Mouse (Mus musculus) gonadal fat pad, adult 2 months (tissue): ENCODE measurements around the gene Rtf1. TPM values are rescaled to one million over a fixed set of nuclear protein-coding genes. Genes with fewer than 3 reads are reported as not detected.
"Not testable (repeated sequence)": the region's sequence is repeated elsewhere in the genome, so short reads cannot be mapped to it uniquely, and the experiment has no call there.

Experiments used
- DNase-seq: peaks from one replicate; pipeline ENCODE4 v3.0.0-alpha.2; 2012; ENCODE audit warnings: low read depth
- polyA plus RNA-seq: library from polyadenylated mRNA; depleted of rRNA; stranded (reverse); fragments of >200 nt; gene quantifications from 2 replicates; pipeline ENCODE4 v1.2.3, GENCODE M21; 2012; rRNA removed

Gene Rtf1
- polyA plus RNA-seq, result 7.8 and 10.0 TPM in 2 replicates

DNA sequence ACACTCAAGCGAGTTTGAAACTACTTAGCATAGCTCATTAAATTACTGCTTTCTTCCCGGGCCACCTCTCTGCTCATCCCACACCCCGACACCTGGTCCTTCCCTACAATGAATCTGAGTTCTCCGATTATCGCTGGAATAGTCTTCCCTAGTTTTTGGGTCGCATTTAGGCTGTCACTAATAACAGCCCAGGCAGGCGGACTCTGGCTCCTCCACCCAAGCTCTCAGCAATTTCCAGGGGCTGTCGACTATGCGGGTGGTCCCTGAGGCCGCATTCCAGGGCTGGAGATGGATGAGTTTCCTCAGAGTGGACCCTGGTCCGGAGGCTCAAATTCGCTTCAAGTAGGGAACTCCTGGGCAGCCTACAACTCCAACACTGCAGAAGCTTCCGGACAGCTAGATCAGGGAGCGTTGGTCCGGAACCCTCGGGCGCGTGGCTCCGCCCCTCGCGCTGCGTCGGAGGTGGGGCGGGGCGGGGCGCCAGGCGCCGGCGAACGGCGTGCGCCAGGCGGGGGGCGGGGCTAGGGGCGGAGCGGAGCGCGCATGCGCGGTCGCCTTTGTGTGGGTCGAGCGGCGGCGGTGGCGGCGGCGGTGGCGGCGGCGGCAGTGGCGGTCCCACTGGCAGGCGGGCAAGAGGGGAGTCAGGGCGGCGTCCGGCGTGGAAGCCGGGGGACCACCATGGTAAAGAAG is at the start of gene Rtf1:
Gene Rtf1, plus strand, starts transcription at position 544 of the 690 bp plus-strand sequence.
- no peak for DNase-seq

DNA sequence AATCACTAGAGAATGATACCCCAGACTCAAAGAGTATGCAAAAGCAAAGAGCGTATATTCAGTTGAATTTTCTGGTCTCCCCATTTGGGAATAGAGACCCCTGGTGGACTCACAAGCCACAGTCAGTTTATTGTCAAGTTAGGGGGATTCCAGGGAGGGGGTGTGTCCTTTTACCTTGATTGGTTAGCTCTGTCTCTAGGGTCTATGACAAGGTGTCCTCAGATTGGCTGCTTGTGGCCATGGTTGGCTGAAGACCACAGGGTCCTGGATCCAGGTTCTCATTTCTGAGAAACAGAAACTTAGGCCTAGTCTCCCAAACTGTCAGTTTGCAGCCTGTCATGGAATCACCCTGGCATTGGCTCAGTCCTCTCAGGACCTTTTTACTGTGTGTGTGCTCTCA is 38.1 kb upstream of the Rtf1 start:
- no peak for DNase-seq

DNA sequence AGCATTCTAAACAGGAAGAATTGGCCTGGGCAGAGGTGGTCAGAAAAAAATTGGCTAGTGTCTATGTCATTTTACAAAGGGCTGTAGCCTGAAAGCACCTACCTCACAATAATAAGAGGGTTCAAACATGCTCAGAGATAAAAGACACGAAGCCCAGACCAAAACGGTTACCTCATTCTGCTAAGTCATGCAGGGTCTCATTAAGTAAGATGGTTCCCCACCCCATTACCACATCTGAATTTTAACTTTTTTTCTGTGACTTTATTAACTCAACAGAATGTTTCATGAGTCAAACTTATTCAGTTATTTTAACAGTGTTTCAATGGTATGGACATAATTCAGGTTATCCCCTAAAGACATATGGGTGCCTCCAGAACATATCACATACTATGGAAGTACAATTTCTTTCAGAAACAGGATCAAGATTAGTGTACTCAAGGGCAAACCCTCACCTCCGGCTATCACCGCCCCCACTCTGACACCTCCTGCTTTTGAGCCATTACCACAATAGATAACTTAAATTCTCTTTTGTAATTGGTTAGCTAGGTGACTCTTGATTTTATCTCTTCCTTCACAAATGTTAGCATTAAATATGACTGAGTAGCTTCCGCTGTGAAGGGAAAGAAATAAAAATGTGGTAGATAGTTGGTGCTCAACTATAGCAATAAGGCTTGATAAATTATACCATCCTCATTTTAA is 33.5 kb upstream of the Rtf1 start:
- DNase-seq, result no peak

DNA sequence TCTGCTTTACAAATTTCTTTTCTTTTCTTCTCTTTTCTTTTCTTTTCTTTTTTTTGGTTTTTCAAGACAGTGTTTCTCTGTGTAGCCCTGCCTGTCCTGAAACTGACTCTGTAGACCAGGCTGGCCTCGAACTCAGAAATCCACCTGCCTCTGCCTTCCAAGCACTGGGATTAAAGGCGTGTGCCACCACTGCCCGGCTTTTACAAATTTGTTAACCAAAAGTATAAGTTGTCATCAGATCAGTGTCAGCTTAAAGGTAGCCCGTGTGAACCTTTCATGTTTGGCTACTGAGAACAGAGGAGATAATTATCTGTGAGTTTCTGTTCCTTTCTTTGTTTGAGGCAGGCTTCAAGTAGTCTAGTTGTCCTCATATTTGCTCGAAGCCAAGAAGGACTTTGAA is 30.6 kb upstream of the Rtf1 start:
- DNase-seq, result no peak

DNA sequence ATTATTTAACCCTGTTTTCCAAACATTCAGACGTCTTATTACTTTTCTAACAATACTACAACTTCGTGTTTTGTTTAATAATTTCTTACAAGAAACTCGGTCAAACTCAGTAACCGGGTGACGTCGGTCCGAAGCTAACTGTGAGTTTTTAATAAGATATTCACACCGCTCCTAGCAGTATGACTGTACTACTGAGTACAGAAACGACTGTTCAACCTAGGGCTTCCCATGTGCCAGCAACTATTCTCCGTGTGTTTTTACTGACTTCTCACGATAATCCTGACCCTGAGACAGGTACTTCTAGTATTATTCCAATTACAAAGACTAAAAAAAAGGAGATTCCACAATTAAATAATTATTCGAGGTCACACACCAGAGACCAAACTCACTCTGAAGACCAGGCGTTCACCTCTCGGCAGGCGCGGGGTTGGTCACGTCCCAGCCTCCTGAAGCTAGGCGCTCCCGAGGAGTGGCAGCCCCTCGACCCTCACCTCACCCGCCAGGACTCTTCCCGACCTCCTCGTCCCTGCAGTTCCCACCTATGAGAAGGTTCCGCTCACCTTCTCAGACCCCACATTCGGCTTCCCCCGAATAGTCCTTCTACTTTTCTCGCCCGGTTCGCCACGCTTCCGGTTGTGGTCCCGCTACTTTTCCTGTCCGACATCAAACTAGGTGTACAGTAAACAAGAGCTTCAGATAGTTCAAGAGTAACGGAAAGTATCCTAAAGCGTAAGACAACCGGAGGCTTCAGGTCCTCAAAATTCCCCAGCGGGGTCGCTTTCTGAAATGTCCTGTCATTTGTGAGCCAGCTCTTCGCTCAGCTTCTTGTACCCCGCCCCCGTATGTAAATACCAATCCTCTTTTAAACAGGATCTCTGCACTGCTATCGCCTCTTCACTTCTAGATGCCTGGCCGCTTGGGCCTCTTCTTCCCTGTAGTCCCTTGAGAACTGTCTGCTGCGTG is 12.4 kb upstream of the Rtf1 start, which contains the start of gene Ndufaf1:
Gene Ndufaf1, minus strand, starts transcription at position 608 of the 963 bp plus-strand sequence.
- DNase-seq, result no peak

DNA sequence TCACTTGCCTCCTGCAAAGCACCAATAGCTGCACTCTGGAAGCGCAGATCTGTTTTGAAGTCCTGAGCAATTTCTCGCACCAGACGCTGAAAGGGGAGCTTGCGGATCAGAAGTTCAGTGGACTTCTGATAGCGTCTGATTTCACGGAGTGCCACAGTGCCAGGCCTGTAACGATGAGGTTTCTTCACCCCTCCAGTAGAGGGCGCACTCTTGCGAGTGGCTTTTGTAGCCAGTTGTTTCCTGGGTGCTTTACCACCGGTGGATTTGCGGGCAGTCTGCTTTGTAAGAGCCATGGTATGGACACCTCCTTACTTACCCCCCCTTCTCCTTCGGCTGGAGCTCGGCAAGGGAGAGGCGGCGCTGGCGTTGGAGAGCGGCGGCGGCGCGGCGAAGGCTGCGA is 9.1 kb upstream of the Rtf1 start:
- DNase-seq, result not testable (repeated sequence)

DNA sequence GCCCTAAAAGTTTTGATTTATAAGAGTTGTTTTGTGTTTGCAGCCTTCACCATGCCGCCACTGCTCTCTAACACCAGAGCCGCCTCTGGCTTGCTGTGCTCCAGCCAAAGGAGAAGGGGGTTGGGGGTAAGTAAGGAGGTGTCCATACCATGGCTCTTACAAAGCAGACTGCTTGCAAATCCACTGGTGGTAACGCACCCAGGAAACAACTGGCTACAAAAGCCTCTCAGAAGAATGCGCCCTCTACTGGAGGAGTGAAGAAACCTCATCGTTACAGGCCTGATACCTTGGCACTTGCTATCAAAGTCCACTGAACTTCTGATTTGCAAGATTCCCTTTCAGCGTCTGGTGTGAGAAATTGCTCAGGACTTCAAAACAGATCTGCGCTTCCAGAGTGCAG is 5.9 kb upstream of the Rtf1 start:
- DNase-seq, result no peak

DNA sequence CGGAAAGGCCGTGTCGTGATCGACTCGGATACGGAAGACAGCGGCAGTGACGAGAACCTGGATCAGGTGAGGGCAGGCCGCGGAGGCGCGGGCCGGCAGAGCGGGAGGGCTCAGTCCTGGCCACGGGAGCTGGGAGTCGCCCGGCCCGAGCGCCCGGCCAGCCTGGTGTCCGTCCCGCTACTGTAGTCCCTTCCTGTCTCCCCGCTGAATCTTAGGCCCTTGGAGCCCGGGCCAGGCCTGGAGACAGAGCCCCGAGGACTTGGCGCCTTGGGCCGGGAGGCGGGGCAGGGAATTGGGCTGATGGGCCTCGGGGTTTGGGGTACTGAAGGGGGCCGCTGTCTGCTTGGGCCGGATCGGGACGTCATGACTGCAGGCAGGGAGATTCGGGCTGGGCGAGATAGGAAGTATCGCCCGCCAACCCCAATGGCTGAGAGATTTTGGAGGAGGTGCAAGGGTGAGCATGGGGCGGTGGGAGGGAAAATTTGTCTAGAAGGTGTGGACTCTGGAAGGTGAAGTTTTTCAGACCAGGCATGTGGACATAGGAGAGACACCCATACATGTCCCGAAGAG is 432 bp downstream of the Rtf1 start:
- no peak for DNase-seq

DNA sequence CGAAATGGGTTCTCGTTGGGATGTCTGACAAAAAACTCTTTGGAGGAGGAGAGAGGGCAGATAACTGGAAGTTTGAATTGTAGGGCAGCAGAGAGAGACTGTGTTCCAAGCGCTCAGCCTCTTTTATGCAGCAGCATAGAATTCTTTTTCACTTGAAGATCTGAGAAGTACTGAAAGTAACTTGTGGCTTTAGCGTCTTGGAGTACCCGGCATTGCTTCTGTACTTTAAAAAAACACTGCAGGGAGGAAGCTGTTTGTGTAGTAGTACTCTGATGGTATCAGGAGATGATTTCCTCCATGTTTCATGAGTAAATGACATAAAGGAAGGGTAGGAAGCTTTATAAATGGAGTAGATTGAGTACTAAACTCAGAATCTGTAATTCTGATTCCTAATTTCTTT is 963 bp downstream of the Rtf1 start:
- DNase-seq, result no peak

DNA sequence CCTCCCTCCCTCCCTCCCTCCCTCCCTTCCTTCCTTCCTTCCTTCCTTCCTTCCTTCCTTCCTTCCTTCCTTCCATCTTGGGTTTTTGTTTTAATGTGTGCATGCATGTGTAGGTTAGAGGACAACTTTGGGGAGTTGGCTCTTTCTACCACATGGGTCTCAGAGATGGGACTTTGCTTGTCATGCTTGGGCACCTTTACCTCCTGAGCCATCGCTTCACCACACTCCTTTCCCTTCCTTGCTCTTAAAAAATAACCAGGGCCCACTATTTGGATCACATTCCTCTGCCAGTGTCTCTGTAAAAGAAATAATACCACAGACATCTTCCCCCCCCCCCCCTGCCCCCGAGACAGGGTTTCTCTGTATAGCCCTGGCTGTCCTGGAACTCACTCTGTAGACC is 8.8 kb downstream of the Rtf1 start:
- DNase-seq, result no peak

DNA sequence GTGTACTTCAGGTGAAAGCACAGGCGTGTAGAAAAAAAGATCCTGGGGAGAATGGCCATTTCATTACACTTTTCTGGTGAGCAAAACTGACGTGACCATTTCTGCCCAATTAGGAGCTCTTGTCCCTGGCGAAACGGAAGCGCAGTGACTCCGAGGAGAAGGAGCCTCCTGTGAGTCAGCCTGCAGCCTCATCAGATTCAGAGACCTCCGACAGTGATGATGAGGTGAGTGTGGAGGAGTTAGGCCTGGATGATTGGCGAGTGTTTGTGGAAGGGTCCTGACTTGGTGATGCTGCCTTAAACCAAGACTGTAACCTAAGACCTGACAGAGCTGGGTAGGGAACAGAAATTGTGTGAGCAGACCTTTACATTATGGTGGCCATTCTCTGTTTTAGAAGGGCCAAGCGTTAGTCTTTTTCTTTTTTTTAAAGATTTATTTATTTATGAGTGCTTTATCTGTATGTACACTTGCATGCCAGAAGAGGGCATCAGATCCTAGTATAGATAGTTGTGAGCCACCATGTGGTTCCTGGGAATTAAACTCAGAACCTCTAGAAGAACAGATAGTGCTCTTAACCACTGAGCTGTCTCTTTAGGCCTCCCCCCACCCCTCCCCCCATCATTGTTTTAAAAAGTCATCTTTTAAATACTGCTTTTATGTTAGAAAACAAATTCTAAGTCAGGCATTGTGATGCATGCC is 17.3 kb downstream of the Rtf1 start:
- DNase-seq, result no peak

DNA sequence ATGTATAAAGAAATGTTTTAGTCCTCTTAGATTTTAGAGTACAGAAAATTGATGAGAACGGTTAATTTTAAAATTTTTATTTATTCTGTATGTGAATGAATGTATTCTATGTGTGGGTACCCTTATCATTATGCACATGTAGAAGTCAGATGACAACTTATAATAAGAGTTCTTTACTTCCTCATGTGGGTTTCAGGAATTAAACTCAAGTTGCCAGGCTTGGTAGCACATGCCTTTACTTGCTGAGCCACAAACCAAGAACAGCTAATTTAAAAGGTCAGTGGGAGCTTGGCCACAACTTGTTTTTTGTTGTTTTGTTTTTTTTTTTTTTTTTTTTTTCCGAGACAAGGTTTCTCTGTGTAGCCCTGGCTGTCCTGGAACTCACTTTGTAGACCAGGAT is 20.0 kb downstream of the Rtf1 start:
- DNase-seq, result no peak

DNA sequence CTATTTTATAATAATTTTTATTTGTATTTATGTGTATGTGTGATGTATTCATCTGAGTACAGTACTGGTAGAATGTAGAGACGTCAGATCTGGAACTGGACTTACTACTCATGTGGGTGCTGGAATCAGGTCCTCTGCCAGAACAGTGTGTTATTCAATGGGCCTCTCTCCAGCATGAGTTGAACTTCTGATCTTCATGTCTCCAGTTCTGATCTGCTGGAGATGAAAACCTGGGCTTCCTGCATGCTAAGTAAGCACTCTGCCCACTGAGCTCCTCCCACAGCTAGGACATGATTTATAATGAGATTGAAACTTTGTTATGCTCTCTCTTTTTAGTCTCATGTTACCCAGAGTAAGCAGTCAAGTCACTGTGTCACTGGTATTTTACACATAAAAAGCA is 21.2 kb downstream of the Rtf1 start:
- DNase-seq, result no peak

DNA sequence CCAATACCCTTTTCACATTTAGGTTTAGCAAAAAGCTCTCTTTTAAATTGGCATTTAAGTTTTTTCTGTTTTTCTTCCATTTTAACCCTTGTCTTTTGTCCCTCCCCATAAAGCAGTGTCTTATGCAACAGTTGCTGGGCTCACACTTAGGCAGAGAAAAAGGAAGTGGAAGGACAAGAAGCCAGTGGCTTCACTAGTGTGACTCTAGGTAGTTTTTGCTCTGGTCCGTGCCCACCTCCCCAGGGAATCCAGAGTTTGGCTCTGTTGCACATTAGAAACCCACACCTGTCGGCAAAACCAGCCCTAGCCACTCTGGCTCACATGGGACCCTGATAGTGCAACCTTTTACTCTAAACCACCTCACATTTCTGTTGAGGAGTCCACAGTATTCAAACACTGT is 23.6 kb downstream of the Rtf1 start:
- no peak for DNase-seq

DNA sequence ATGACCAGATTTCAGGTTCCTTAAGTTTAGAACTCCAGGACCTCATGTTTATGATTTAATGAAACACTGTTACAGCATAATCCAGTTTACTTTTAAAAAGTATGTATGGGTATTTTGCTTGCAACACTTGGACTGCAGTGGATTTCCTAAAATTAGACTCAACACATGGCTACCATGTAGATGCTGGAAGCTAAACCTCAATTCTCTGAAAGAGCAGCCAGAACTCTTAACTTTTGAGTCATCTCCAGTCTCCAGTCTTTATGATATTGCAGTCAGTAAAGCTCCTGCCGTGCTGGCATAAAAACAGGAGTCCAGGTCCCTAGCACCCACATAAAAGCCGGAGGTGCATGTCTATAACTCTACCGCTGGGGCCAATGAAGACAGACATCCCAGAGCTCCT is 25.1 kb downstream of the Rtf1 start:
- DNase-seq, result no peak

DNA sequence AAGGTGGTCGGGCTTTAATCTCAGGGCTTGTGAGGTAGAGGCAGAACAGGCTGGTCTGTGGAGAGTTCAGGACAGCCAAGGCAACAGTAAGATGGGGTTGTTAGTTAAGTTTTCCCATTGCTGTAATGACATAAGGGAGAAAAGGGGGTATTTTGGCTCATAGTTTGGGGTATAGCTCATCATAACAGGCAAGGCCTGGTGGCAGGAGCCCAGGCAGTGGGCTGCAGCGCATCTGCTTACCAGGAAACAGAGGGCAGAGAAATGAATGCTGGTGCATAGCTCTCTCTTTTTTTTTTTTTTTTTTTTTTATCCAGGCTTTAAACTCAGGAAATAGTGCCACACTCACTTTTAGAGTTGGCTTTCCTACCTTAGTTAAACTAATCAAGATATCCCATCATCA is 28.3 kb downstream of the Rtf1 start:
- no peak for DNase-seq

DNA sequence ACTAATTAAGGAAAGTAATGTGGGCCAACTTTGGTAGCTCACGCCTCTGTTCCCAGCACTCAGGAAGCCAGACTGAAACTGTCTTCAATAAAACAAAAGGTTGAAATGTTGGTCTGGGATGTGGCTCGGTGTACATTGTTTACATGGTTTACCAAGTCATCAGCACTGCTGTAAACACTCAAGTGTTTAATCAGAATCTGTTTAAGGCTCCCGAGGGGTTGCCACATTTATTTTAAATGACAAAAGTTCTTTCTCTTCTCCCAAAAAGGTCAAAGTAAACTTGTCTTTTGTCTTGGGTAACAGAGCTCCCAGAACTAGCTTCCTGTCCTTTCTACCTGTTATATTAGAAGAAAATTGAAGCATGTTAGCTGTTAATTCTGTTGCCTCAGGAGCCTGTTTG is 32.8 kb downstream of the Rtf1 start:
- no peak for DNase-seq

DNA sequence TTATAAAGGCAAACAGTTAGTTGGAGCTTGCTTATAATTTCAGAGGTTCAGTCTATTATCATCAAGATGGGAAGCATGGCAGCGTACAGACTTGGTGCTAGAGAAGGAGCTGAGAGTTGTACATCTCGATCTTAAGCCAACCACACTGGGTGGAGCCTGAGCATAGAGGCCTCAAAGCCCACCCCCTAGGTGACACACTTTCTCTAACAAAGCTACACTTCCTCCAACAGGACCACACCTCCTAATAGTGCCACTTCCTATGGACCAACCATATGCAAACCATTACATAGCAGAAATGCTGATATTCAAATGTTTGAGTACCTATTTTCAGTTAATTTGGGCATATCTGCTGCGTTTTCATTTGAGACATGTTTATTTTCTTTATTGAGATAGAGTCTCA is 35.1 kb downstream of the Rtf1 start:
- no peak for DNase-seq

DNA sequence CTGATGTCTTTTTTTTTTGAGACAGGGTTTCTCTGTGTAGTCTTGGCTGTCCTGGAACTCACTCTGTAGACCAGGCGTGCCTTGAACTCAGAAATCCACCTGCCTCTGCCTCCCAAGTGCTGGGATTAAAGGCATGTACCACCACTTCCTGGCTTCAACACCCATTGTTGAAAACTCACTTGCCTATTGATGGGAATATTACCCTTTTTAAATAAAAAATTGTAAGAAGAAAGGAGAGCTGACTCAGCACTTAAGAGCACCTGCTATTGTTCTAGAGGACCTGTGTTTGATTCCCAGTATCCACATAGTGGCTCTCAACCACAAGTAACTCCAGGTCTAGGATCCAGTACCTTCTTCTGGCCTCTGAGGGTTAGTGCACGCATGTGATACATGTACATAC is 41.0 kb downstream of the Rtf1 start:
- not testable (repeated sequence) for DNase-seq

DNA sequence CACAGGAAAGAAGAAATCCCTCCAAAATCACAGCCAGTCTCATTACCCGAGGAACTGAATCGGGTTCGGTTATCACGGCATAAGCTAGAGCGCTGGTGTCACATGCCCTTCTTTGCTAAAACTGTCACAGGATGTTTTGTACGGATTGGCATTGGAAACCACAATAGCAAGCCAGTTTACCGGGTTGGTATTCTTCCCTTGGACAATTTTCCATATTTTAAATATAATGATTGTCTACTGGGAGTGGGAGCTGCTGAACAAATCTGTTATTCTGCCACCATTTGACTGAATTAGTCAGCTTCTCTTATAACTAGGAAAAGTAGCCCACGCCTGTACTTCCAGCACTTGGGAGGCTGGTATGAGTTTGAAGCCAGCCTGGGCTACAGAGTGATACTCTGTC is 46.2 kb downstream of the Rtf1 start:
- DNase-seq, result no peak

DNA sequence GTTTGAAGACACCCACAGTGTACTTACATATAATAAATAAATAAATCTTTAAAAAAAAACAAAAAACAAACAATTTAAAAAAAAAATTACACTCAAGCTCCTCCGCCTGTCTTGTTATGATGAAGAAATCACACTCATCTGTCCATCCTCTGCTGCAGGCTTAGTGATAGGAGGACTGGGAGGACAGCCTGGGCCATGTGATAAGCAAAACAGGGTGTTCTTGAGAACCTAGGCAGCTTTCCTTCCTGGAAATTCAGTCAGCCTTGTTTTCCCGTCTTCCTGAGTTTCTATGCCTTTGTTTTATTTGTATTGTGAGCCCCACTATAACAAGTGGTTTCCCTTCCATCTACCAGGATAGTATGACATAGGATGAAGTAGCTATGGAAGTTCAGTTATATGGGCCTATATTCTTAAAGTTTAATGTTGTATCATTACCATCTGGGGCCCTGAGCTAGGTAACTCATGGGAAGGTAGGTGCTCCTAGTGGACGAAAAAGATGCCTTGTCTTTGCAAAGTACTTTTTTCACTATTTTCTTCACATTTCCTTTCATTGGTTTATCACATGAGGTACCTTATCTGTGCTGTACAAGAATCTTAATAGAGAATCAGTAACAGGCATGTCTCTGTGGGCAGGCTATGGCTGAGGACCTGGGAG is 53.0 kb downstream of the Rtf1 start:
- DNase-seq, result no peak
